8 mouse cellular contexts compared by ENCODE assay signal in genomic region chr9:119980770-119981182, GRCm38 (mm10). TPM values are rescaled to one million over a fixed set of nuclear protein-coding genes. Genes with fewer than 3 reads are reported as not detected.
A peak's percentile ranks its signal among the peaks of the same experiment; 100 is the strongest.
DNase-seq lines count a peak whose midpoint lies in the region; ATAC-seq lines count a peak whose summit lies in the region.

No protein-coding gene starts in this region.

- H3K27me3 ChIP-seq in megakaryocyte, embryonic 14.5 days (replicated peaks) = no peaks in the 10 kb centered on the region
- peaks cover 5% of the 10 kb centered on the region; the same call in 1 of the 2 replicates for H3K27me3 ChIP-seq in forebrain, embryonic 11.5 days (ENCODE audit: control insufficient read depth, insufficient read depth, low read length)
- no peaks in the 10 kb centered on the region for H3K27me3 ChIP-seq in kidney, embryonic 14.5 days (ENCODE audit: control insufficient read depth, insufficient read depth, low read length)
- peaks cover 28% of the 10 kb centered on the region for H3K27me3 ChIP-seq in midbrain, embryonic 15.5 days (replicated peaks)

- H3K4me3 ChIP-seq in megakaryocyte, embryonic 14.5 days (replicated peaks) = peak overlapping the region; percentile 100
- H3K4me3 ChIP-seq in forebrain, embryonic 11.5 days (ENCODE audit: low read depth, low read length) = no peak overlapping the region
- H3K4me3 ChIP-seq in kidney, embryonic 14.5 days (ENCODE audit: low read length) = peak overlapping the region; percentile 68; the same call in 1 of the 2 replicates
- H3K4me3 ChIP-seq in midbrain, embryonic 15.5 days = no peak overlapping the region

- DNase-seq in forebrain, embryonic 11.5 days (ENCODE audit: low spot score) = no peak
- DNase-seq in gastrocnemius, postnatal 10 days = no peak
- DNase-seq in layer of hippocampus, postnatal 36 days = no peak
- no peak for DNase-seq in spleen, postnatal 14 days (ENCODE audit: low spot score in 2 of 2)

- peak overlapping the region; percentile 47 for H3K9ac ChIP-seq in forebrain, embryonic 11.5 days (ENCODE audit: low read length)
- H3K9ac ChIP-seq in kidney, embryonic 14.5 days (ENCODE audit: low read depth, low read length) = peak overlapping the region; percentile 51; the same call in 1 of the 2 replicates
- no peak overlapping the region for H3K9ac ChIP-seq in midbrain, embryonic 15.5 days

- H3K4me2 ChIP-seq in forebrain, embryonic 11.5 days (ENCODE audit: low read depth, low read length, severe bottlenecking) = peak overlapping the region; percentile 94; the same call in 1 of the 2 replicates
- H3K4me2 ChIP-seq in kidney, embryonic 14.5 days (replicated peaks; ENCODE audit: low read depth, low read length) = peak overlapping the region; percentile 87
- peak overlapping the region; percentile 93 for H3K4me2 ChIP-seq in midbrain, embryonic 15.5 days

- no peak for ATAC-seq in megakaryocyte, adult 5-6 weeks (ENCODE audit: poor library complexity, severe bottlenecking)
- ATAC-seq in forebrain, embryonic 11.5 days (replicated peaks; ENCODE audit: low FRiP score) = no peak
- no peak for ATAC-seq in kidney, embryonic 14.5 days (ENCODE audit: low FRiP score, low TSS enrichment)
- ATAC-seq in midbrain, embryonic 15.5 days (replicated peaks) = no peak

- peaks cover 81% of the 10 kb centered on the region for H3K4me1 ChIP-seq in megakaryocyte, embryonic 14.5 days
- peaks cover 35% of the 10 kb centered on the region for H3K4me1 ChIP-seq in forebrain, embryonic 11.5 days (replicated peaks; ENCODE audit: control insufficient read depth, insufficient read depth, low read length)
- H3K4me1 ChIP-seq in kidney, embryonic 14.5 days (ENCODE audit: control insufficient read depth, insufficient read depth, low read length) = peaks cover 61% of the 10 kb centered on the region
- H3K4me1 ChIP-seq in midbrain, embryonic 15.5 days = peaks cover 31% of the 10 kb centered on the region

- no peaks in the 10 kb centered on the region for H3K9me3 ChIP-seq in megakaryocyte, embryonic 14.5 days
- no peaks in the 10 kb centered on the region for H3K9me3 ChIP-seq in forebrain, embryonic 11.5 days (ENCODE audit: control insufficient read depth, low read length)
- no peaks in the 10 kb centered on the region for H3K9me3 ChIP-seq in kidney, embryonic 14.5 days (ENCODE audit: control insufficient read depth, low read length)
- no peaks in the 10 kb centered on the region for H3K9me3 ChIP-seq in midbrain, embryonic 15.5 days

- peaks cover 14% of the 10 kb centered on the region for H3K36me3 ChIP-seq in megakaryocyte, embryonic 14.5 days (replicated peaks; ENCODE audit: low read length)
- no peaks in the 10 kb centered on the region for H3K36me3 ChIP-seq in forebrain, embryonic 11.5 days (ENCODE audit: control insufficient read depth, insufficient read depth, low read length)
- H3K36me3 ChIP-seq in kidney, embryonic 14.5 days (ENCODE audit: control insufficient read depth, insufficient read depth, low read length) = no peaks in the 10 kb centered on the region
- no peaks in the 10 kb centered on the region for H3K36me3 ChIP-seq in midbrain, embryonic 15.5 days (replicated peaks)

- 7% methylated on average over 4 of the region's 4 CpGs for WGBS in forebrain, embryonic 11.5 days
- WGBS in kidney, embryonic 14.5 days = 6% methylated on average over 4 of the region's 4 CpGs
- WGBS in midbrain, embryonic 15.5 days = 8% methylated on average over 4 of the region's 4 CpGs

- peak overlapping the region; percentile 75 for H3K27ac ChIP-seq in forebrain, embryonic 11.5 days (ENCODE audit: low read depth, low read length)
- H3K27ac ChIP-seq in kidney, embryonic 14.5 days (ENCODE audit: low read depth, low read length) = peak overlapping the region; percentile 94
- H3K27ac ChIP-seq in midbrain, embryonic 15.5 days = 0 out of 2 replicates have a peak overlapping the region, but pooled peaks have one; percentile 61

RNA-seq across cellular contexts. Expression of gene Csrnp1, which starts 3.7 kb away (rescaled TPM):
- 10.6 and 25.7 TPM in 2 replicates for polyA plus RNA-seq in megakaryocyte, embryonic 14.5 days (2012; ENCODE audit: insufficient read depth, low replicate concordance)
- total RNA-seq in megakaryocyte, adult 5-6 weeks (2015) = 7.9 and 11.6 TPM in 2 replicates
- 11.8 and 12.5 TPM in 2 replicates for total RNA-seq in megakaryocyte, adult 5-6 weeks (2017)
- 1.5 and 1.6 TPM in 2 replicates for polyA plus RNA-seq in forebrain, embryonic 11.5 days (2014; fragmentation: Nextera tagmentation; extraction: Ambion mirVana)
- 1.9 and 3.9 TPM in 2 replicates for polyA plus RNA-seq in kidney, embryonic 14.5 days (2014; fragmentation: Nextera tagmentation; extraction: Ambion mirVana)
- polyA plus RNA-seq in midbrain, embryonic 15.5 days (2015; fragmentation: Nextera tagmentation; extraction: Ambion mirVana) = 1.4 and 1.5 TPM in 2 replicates
- 1 to 10 TPM; 2.6 to 3.4 TPM for total RNA-seq in gastrocnemius, postnatal 10 days (2021)
- total RNA-seq in layer of hippocampus, postnatal 36 days (2021) = 10 to 100 TPM; 12.8 to 15.5 TPM

RNA-seq across cellular contexts. Expression of gene Xirp1, which starts 42.6 kb away (rescaled TPM):
- not detected in 2 replicates for polyA plus RNA-seq in megakaryocyte, embryonic 14.5 days (2012; ENCODE audit: insufficient read depth, low replicate concordance)
- total RNA-seq in megakaryocyte, adult 5-6 weeks (2015) = 0.09 TPM in 1 of 2 replicates, not detected in the other
- not detected in 2 replicates for total RNA-seq in megakaryocyte, adult 5-6 weeks (2017)
- polyA plus RNA-seq in forebrain, embryonic 11.5 days (2014; fragmentation: Nextera tagmentation; extraction: Ambion mirVana) = not detected in 2 replicates
- polyA plus RNA-seq in kidney, embryonic 14.5 days (2014; fragmentation: Nextera tagmentation; extraction: Ambion mirVana) = not detected in 2 replicates
- polyA plus RNA-seq in midbrain, embryonic 15.5 days (2015; fragmentation: Nextera tagmentation; extraction: Ambion mirVana) = 0.03 TPM in 1 of 2 replicates, not detected in the other
- total RNA-seq in gastrocnemius, postnatal 10 days (2021) = 10 to 100 TPM; 58.2 to 84.6 TPM
- under 1 TPM; 0.05 to 0.20 TPM for total RNA-seq in layer of hippocampus, postnatal 36 days (2021)

RNA-seq across cellular contexts. Expression of gene Ttc21a, which starts 43.4 kb away (rescaled TPM):
- polyA plus RNA-seq in megakaryocyte, embryonic 14.5 days (2012; ENCODE audit: insufficient read depth, low replicate concordance) = 0.26 TPM in 1 of 2 replicates, not detected in the other
- 0.22 and 0.41 TPM in 2 replicates for total RNA-seq in megakaryocyte, adult 5-6 weeks (2015)
- 0.28 and 0.55 TPM in 2 replicates for total RNA-seq in megakaryocyte, adult 5-6 weeks (2017)
- 0.11 and 0.33 TPM in 2 replicates for polyA plus RNA-seq in forebrain, embryonic 11.5 days (2014; fragmentation: Nextera tagmentation; extraction: Ambion mirVana)
- polyA plus RNA-seq in kidney, embryonic 14.5 days (2014; fragmentation: Nextera tagmentation; extraction: Ambion mirVana) = 0.06 and 0.19 TPM in 2 replicates
- polyA plus RNA-seq in midbrain, embryonic 15.5 days (2015; fragmentation: Nextera tagmentation; extraction: Ambion mirVana) = 1.0 and 1.4 TPM in 2 replicates
- under 1 TPM in 1 of 2 experiments, not detected in 1; 0.11 TPM for total RNA-seq in gastrocnemius, postnatal 10 days (2021)
- under 1 TPM; 0.80 to 0.86 TPM for total RNA-seq in layer of hippocampus, postnatal 36 days (2021)

RNA-seq across cellular contexts. Expression of gene Gorasp1, which starts 43.4 kb away (rescaled TPM):
- polyA plus RNA-seq in megakaryocyte, embryonic 14.5 days (2012; ENCODE audit: insufficient read depth, low replicate concordance) = 11.6 and 11.7 TPM in 2 replicates
- total RNA-seq in megakaryocyte, adult 5-6 weeks (2015) = 3.2 and 4.5 TPM in 2 replicates
- 2.3 and 3.9 TPM in 2 replicates for total RNA-seq in megakaryocyte, adult 5-6 weeks (2017)
- 19.3 and 25.7 TPM in 2 replicates for polyA plus RNA-seq in forebrain, embryonic 11.5 days (2014; fragmentation: Nextera tagmentation; extraction: Ambion mirVana)
- 17.8 and 22.1 TPM in 2 replicates for polyA plus RNA-seq in kidney, embryonic 14.5 days (2014; fragmentation: Nextera tagmentation; extraction: Ambion mirVana)
- polyA plus RNA-seq in midbrain, embryonic 15.5 days (2015; fragmentation: Nextera tagmentation; extraction: Ambion mirVana) = 32.2 and 33.1 TPM in 2 replicates
- total RNA-seq in gastrocnemius, postnatal 10 days (2021) = 10 to 100 TPM; 16.2 to 17.6 TPM
- total RNA-seq in layer of hippocampus, postnatal 36 days (2021) = 10 to 100 TPM; 33.4 to 35.2 TPM

Comparison
In these comparisons a context has a peak if more than half of its experiments do, and no peak if none do; other contexts are left out.
1. H3K4me3 ChIP-seq: peak in megakaryocyte, embryonic 14.5 days (single experiment) and kidney, embryonic 14.5 days (single experiment); none in forebrain, embryonic 11.5 days (single experiment) and midbrain, embryonic 15.5 days (single experiment).
2. Peak in every context shown above with its lines, with median percentiles within 50 percentile points of each other: H3K27ac ChIP-seq and H3K4me2 ChIP-seq.